Mouse (Mus musculus): Measurements from ENCODE around the gene 4931406P16Rik.

DNA sequence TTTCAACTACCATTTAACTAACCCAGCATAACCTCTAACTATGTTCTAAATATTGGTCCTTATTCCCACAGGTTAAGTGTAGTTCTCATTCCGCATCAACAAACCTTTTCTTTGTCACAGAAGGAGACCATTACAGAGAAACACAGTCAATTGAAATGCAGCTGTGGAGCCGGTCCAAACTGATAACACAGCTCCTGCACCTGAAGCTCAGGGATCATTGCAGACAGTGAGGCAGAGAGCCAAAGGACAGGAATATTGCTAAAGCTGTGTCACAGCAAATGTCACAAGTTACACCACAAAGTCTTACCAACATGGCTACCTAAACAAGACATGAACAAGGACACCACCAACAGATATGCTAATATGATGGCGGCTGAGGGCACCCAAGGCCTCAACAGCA is 37.3 kb downstream of the 4931406P16Rik start:
- TF ChIP-seq GATA1 (IDR thresholded peaks at IDR 0.05; ENCODE audit: borderline replicate concordance, low read length) (no peak), CTCF (IDR thresholded peaks at IDR 0.05; ENCODE audit: low read depth, low read length) (no peak)
